Mouse (Mus musculus): ENCODE measurements around the gene Fam120b. TPM values are rescaled to one million over a fixed set of nuclear protein-coding genes. Genes with fewer than 3 reads are reported as not detected.

Gene Fam120b
- 50.7 and 51.0 TPM in 2 replicates for polyA plus RNA-seq (2014; fragmentation: Nextera tagmentation; extraction: Ambion mirVana)

DNA sequence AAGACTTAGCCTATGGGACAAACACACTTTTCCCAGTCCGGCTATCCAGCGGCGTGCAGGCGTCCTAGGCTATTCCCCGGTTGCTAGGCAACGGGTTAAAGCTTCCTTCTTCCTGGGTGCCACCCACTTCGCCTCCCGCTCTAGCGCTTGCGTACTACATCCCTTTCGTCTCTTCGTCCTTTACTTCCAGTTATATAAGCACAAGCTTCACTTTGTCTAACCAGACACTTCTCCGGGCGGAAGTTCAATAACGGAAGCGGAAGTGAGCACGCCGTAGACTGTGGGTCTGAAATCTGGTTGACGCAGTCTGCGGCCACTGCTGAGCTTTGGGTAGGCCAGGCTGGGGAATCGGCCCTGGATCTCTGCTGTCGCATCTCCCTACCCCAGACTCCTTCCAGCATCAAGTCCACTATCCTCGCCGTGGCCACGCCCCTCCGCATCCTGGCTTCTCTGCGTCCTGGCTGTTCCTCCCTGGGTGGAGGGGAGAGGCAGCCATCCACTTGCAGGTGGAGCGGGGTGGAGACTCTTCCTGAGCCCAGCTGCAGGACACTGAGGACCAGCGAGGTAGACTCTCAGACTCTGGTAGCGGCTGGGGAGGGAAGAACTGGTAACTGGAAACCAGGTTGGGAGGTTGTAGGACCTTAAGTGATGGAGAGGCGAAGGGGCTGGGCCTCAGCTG is at the start of gene Fam120b:
Fam120b (plus strand) TSS at position 206 of the 679 bp plus-strand sequence.
- Histone ChIP-seq H3K4me3 (ENCODE audit: low read depth, low read length) (peak within 1 kb of the TSS; percentile 69), H3K9ac (replicated peaks; ENCODE audit: low read depth, low read length) (peak within 1 kb of the TSS; percentile 89), H3K4me1 (ENCODE audit: control insufficient read depth, insufficient read depth, low read length) (peaks cover 13% of the 10 kb centered on the region), H3K4me2 (ENCODE audit: low read depth, low read length) (peak within 1 kb of the TSS; percentile 52), H3K27me3 (ENCODE audit: control insufficient read depth, insufficient read depth, low read length) (no peaks in the 10 kb centered on the region), H3K36me3 (ENCODE audit: control insufficient read depth, insufficient read depth, low read length) (no peaks in the 10 kb centered on the region), H3K27ac (ENCODE audit: low read depth, low read length) (peak within 1 kb of the TSS; percentile 84), H3K9me3 (ENCODE audit: control insufficient read depth, low read length) (no peaks in the 10 kb centered on the region)
- peak; percentile 97 for ATAC-seq (ENCODE audit: low read depth)
- WGBS = under 1% methylated on average over 31 of the region's 31 CpGs

DNA sequence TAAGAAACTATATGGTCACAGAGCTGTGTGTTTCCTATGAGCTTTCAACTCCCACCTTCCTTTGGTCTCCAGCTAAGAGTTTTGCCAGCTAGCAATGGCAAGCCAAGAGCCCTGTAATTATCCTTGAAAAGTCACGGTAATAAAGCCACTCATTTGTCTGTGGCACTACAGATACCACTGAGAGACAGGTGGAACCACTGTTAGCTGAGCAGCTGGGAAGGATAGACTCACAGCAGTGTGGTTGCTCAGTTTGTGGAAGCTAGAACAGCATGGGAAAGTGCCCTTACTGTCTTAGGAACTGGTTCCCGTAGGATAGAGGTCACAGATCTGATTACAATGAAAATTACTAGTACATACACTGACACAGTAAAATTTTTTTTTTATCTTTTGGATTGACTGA is 45.9 kb upstream of the Fam120b start:
- WGBS = 53% methylated on average over 2 of the region's 2 CpGs
- Histone ChIP-seq H3K27ac (ENCODE audit: low read depth, low read length) (no peak overlapping the region), H3K27me3 (ENCODE audit: control insufficient read depth, insufficient read depth, low read length) (no peaks in the 10 kb centered on the region), H3K4me2 (ENCODE audit: low read depth, low read length) (no peak overlapping the region), H3K9me3 (ENCODE audit: control insufficient read depth, low read length) (no peaks in the 10 kb centered on the region), H3K36me3 (ENCODE audit: control insufficient read depth, insufficient read depth, low read length) (no peaks in the 10 kb centered on the region), H3K9ac (replicated peaks; ENCODE audit: low read depth, low read length) (no peak overlapping the region), H3K4me1 (ENCODE audit: control insufficient read depth, insufficient read depth, low read length) (no peaks in the 10 kb centered on the region), H3K4me3 (ENCODE audit: low read depth, low read length) (no peak overlapping the region)
- no peak for ATAC-seq (ENCODE audit: low read depth)

- no peaks in the 10 kb centered on the region for H3K9me3 ChIP-seq (ENCODE audit: control insufficient read depth, low read length)
- H3K36me3 ChIP-seq (ENCODE audit: control insufficient read depth, insufficient read depth, low read length) = no peaks in the 10 kb centered on the region
- H3K27me3 ChIP-seq (ENCODE audit: control insufficient read depth, insufficient read depth, low read length) = no peaks in the 10 kb centered on the region
- H3K9ac ChIP-seq (replicated peaks; ENCODE audit: low read depth, low read length) = no peak overlapping the region
- no peak overlapping the region for H3K4me3 ChIP-seq (ENCODE audit: low read depth, low read length)
- WGBS = 77% methylated on average over 10 of the region's 10 CpGs
- ATAC-seq (ENCODE audit: low read depth) = no peak
- no peak overlapping the region for H3K4me2 ChIP-seq (ENCODE audit: low read depth, low read length)
- H3K4me1 ChIP-seq (ENCODE audit: control insufficient read depth, insufficient read depth, low read length) = no peaks in the 10 kb centered on the region
- no peak overlapping the region for H3K27ac ChIP-seq (ENCODE audit: low read depth, low read length)
Measured at GRCm38 (mm10) chr17:15352869-15353610, 43.0 kb upstream of the Fam120b start.

GRCm38 (mm10) chr17:15354006-15354405 is 42.0 kb upstream of the Fam120b start:
- no peak overlapping the region for H3K9ac ChIP-seq (replicated peaks; ENCODE audit: low read depth, low read length)
- H3K27ac ChIP-seq (ENCODE audit: low read depth, low read length) = no peak overlapping the region
- H3K4me1 ChIP-seq (ENCODE audit: control insufficient read depth, insufficient read depth, low read length) = no peaks in the 10 kb centered on the region
- H3K9me3 ChIP-seq (ENCODE audit: control insufficient read depth, low read length) = no peaks in the 10 kb centered on the region
- no peak overlapping the region for H3K4me3 ChIP-seq (ENCODE audit: low read depth, low read length)
- ATAC-seq (ENCODE audit: low read depth) = no peak
- H3K36me3 ChIP-seq (ENCODE audit: control insufficient read depth, insufficient read depth, low read length) = no peaks in the 10 kb centered on the region
- no peak overlapping the region for H3K4me2 ChIP-seq (ENCODE audit: low read depth, low read length)
- 86% methylated on average over 2 of the region's 2 CpGs for WGBS
- no peaks in the 10 kb centered on the region for H3K27me3 ChIP-seq (ENCODE audit: control insufficient read depth, insufficient read depth, low read length)

GRCm38 (mm10) chr17:15355072-15355471 is 40.9 kb upstream of the Fam120b start:
- Histone ChIP-seq H3K4me2 (ENCODE audit: low read depth, low read length) (no peak overlapping the region), H3K36me3 (ENCODE audit: control insufficient read depth, insufficient read depth, low read length) (no peaks in the 10 kb centered on the region), H3K9ac (replicated peaks; ENCODE audit: low read depth, low read length) (no peak overlapping the region), H3K4me3 (ENCODE audit: low read depth, low read length) (no peak overlapping the region), H3K27me3 (ENCODE audit: control insufficient read depth, insufficient read depth, low read length) (no peaks in the 10 kb centered on the region), H3K27ac (ENCODE audit: low read depth, low read length) (no peak overlapping the region), H3K9me3 (ENCODE audit: control insufficient read depth, low read length) (no peaks in the 10 kb centered on the region), H3K4me1 (ENCODE audit: control insufficient read depth, insufficient read depth, low read length) (no peaks in the 10 kb centered on the region)
- WGBS = 88% methylated on average over 3 of the region's 3 CpGs
- no peak for ATAC-seq (ENCODE audit: low read depth)

GRCm38 (mm10) chr17:15356526-15356925 is 39.5 kb upstream of the Fam120b start:
- H3K27ac ChIP-seq (ENCODE audit: low read depth, low read length) = no peak overlapping the region

DNA sequence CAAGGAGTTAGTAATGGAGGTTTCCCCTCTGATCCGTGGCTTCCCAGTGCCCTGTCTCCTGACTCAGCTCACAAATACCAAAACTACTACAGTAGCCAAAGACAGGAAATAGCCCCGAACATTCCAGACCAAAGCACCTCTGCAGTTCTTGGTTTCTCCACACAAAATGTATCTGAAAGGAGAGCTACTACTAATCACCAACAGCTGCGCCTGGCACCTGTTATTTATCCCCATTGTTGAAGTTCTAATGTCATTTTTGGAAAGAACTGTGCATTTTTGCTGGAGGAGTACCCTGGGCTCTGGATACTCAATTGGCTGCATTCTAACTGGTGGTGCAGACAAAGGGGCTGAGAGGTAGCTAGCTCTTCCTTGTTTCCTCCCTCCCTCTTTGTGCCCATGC is 38.9 kb upstream of the Fam120b start:
- Histone ChIP-seq H3K4me3 (ENCODE audit: low read depth, low read length) (no peak overlapping the region), H3K36me3 (ENCODE audit: control insufficient read depth, insufficient read depth, low read length) (no peaks in the 10 kb centered on the region), H3K9ac (replicated peaks; ENCODE audit: low read depth, low read length) (no peak overlapping the region), H3K4me1 (ENCODE audit: control insufficient read depth, insufficient read depth, low read length) (no peaks in the 10 kb centered on the region), H3K27me3 (ENCODE audit: control insufficient read depth, insufficient read depth, low read length) (no peaks in the 10 kb centered on the region), H3K9me3 (ENCODE audit: control insufficient read depth, low read length) (no peaks in the 10 kb centered on the region), H3K27ac (ENCODE audit: low read depth, low read length) (no peak overlapping the region), H3K4me2 (ENCODE audit: low read depth, low read length) (no peak overlapping the region)
- 88% methylated on average over 3 of the region's 3 CpGs for WGBS
- ATAC-seq (ENCODE audit: low read depth) = no peak

More at GRCm38 (mm10) chr17:15356526-15356925, 39.5 kb upstream of the Fam120b start:
- no peaks in the 10 kb centered on the region for H3K4me1 ChIP-seq (ENCODE audit: control insufficient read depth, insufficient read depth, low read length)
- H3K4me3 ChIP-seq (ENCODE audit: low read depth, low read length) = no peak overlapping the region
- no peaks in the 10 kb centered on the region for H3K9me3 ChIP-seq (ENCODE audit: control insufficient read depth, low read length)
- no peak overlapping the region for H3K9ac ChIP-seq (replicated peaks; ENCODE audit: low read depth, low read length)
- H3K36me3 ChIP-seq (ENCODE audit: control insufficient read depth, insufficient read depth, low read length) = no peaks in the 10 kb centered on the region
- no peak overlapping the region for H3K4me2 ChIP-seq (ENCODE audit: low read depth, low read length)
- WGBS = 91% methylated on average over 5 of the region's 5 CpGs
- H3K27me3 ChIP-seq (ENCODE audit: control insufficient read depth, insufficient read depth, low read length) = no peaks in the 10 kb centered on the region
- ATAC-seq (ENCODE audit: low read depth) = no peak

DNA sequence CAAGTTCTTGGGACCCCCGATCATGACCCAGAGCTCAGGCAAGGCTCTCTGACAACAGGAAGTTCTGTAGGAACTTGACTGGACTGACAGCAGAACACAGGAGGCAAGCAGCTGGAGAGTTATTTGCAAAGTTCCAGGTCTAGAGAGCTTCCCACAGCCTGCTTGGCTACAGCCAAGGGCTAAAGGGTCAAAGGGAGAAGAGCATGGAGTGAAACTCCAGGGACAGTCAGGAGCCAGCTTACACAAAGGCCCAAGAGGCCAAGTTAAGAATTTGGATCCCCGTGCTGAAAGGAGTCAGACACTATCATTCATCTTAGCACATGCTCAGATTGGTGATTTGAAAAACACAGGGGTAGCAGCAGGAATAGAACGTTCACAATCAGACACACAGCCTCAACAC is 32.3 kb upstream of the Fam120b start:
- no peak overlapping the region for H3K27ac ChIP-seq (ENCODE audit: low read depth, low read length)
- H3K36me3 ChIP-seq (ENCODE audit: control insufficient read depth, insufficient read depth, low read length) = peaks cover 22% of the 10 kb centered on the region
- 80% methylated on average over 3 of the region's 3 CpGs for WGBS
- H3K9ac ChIP-seq (replicated peaks; ENCODE audit: low read depth, low read length) = no peak overlapping the region
- H3K27me3 ChIP-seq (ENCODE audit: control insufficient read depth, insufficient read depth, low read length) = no peaks in the 10 kb centered on the region
- H3K4me3 ChIP-seq (ENCODE audit: low read depth, low read length) = no peak overlapping the region
- no peak for ATAC-seq (ENCODE audit: low read depth)
- no peaks in the 10 kb centered on the region for H3K9me3 ChIP-seq (ENCODE audit: control insufficient read depth, low read length)
- H3K4me2 ChIP-seq (ENCODE audit: low read depth, low read length) = no peak overlapping the region
- no peaks in the 10 kb centered on the region for H3K4me1 ChIP-seq (ENCODE audit: control insufficient read depth, insufficient read depth, low read length)

DNA sequence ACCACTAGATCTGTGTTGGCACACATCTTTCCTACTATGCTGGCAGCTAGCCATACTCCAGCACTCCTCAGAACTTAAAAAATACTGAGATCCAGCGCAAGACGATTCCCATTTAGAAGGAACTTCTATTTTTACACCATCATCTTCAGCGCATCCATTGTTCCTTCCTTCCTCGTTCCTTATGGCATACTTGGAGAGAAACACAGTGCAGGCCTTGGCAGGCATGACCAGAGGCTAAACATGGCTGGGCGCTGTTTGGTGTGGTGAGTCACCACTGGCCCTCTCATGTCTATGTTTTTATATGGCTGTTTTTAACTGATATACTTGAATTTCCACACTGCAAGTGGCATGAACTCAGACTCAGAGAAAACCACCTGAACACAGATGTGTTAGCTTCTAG is 30.4 kb upstream of the Fam120b start:
- H3K36me3 ChIP-seq (ENCODE audit: control insufficient read depth, insufficient read depth, low read length) = peaks cover 35% of the 10 kb centered on the region
- no peak overlapping the region for H3K9ac ChIP-seq (replicated peaks; ENCODE audit: low read depth, low read length)
- H3K4me1 ChIP-seq (ENCODE audit: control insufficient read depth, insufficient read depth, low read length) = no peaks in the 10 kb centered on the region
- no peak for ATAC-seq (ENCODE audit: low read depth)
- 84% methylated on average over 5 of the region's 5 CpGs for WGBS
- no peak overlapping the region for H3K4me3 ChIP-seq (ENCODE audit: low read depth, low read length)
- H3K27me3 ChIP-seq (ENCODE audit: control insufficient read depth, insufficient read depth, low read length) = no peaks in the 10 kb centered on the region
- H3K9me3 ChIP-seq (ENCODE audit: control insufficient read depth, low read length) = no peaks in the 10 kb centered on the region
- no peak overlapping the region for H3K27ac ChIP-seq (ENCODE audit: low read depth, low read length)
- H3K4me2 ChIP-seq (ENCODE audit: low read depth, low read length) = no peak overlapping the region
